Mouse (Mus musculus) brain, embryonic 14.5 days (tissue): ENCODE results near the gene Gnai2. TPM values are rescaled to one million over a fixed set of nuclear protein-coding genes. Genes with fewer than 3 reads are reported as not detected.

Experiments used
- DNase-seq: peaks from one replicate; pipeline ENCODE4 v3.0.0-alpha.2; 2011; ENCODE audit warnings: low read depth
- CTCF ChIP-seq: fragments of 200-500 bp; IDR thresholded peaks from 2 replicates; pipeline ENCODE4 v1.5.1; 2012; ENCODE audit warnings: inconsistent platforms, mild to moderate bottlenecking, moderate library complexity, borderline replicate concordance; ENCODE audit not compliant: insufficient read depth, insufficient read length; ENCODE audit errors: extremely low read depth
- POLR2A ChIP-seq: fragments of 200-500 bp; IDR thresholded peaks from 2 replicates; pipeline ENCODE4 v1.6.1; 2012; ENCODE audit warnings: mild to moderate bottlenecking, inconsistent platforms, borderline replicate concordance; ENCODE audit not compliant: poor library complexity, insufficient read depth, insufficient read length, severe bottlenecking; ENCODE audit errors: extremely low read depth
- polyA plus RNA-seq: library from polyadenylated mRNA; depleted of rRNA; stranded (reverse); fragments of >200 nt; gene quantifications from 2 replicates; pipeline ENCODE4 v1.2.3, GENCODE M21; 2012

The Gnai2 gene
- polyA plus RNA-seq, 1 experiment, result 488 TPM

- DNase-seq, result no peak
Measured at GRCm38 (mm10) chr9:107628721-107629410, 6.3 kb downstream of the Gnai2 start.

DNA sequence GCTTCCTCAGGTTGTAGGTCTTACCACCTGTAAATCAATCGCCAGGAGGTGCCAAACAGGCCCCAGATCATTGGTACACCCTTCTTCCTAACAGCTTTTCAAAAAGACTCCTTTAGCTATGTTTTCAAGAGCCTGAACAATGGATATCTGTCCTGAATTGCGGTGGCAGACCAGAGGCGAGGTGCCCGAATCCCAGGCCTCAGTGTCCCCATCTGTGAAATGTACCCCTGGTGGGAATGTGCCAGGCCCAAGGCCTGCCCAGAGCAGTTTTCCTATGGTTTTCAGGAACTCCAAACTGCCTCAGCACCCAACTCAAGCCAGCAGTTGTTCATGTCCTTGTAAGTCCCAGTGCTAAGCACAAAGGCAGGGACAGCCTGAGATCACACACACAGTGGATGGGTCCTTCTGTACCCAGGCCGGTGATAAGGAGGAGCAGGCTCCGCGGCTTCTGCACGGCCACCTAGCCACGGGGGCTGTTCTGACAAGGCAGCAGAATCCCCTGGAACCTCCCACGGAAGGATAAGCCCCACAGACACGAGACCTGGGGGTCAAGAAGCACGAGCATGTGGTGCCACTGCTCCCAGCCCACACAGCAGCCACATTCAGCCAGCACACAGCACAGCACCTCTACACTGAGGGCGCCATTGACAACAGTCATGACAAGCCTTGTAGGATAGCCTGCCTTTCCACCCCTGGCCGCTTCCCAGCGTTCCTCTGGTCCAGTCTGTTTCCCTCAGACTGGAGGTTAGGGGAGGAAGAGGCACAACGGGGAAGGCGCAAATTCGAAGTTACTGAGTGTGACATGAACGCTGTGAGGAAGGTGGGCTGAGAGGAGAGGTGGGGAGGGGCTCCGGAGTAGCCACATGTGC lies 7.5 kb downstream of the Gnai2 start:
- no peak for TF ChIP-seq POLR2A
- no peak for TF ChIP-seq CTCF

More at GRCm38 (mm10) chr9:107628721-107629410, 6.3 kb downstream of the Gnai2 start:
- TF ChIP-seq POLR2A (no peak), CTCF (no peak)

DNA sequence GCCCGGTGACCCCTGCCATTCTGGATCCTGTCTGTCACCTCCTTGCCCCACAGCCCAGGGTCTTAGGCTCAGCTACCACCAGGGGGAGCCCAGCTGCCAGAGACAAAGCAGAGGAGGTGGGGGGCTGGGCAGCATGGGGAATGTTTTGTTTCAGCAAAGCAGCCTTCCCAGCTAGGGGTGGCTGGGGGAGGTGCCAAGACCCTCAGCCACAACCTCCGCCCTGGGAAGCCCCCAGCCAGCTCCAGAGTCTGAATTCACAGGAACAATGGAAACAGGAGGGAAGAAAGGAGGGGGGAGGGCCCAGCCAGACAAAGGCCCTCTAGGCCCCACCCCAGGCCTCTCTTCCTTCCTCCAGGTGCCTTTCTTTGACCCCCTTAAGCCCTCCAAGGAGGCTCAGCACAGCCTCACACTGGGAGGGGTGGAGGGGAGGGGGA lies 8.3 kb downstream of the Gnai2 start:
- TF ChIP-seq POLR2A, result no peak
- TF ChIP-seq CTCF, result peak; percentile 89
- DNase-seq, result peak; percentile 98

More for the DNA sequence above, 7.5 kb downstream of the Gnai2 start:
- DNase-seq, result peak; percentile 47

- peak; percentile 88 for DNase-seq
- TF ChIP-seq POLR2A, result no peak
- no peak for TF ChIP-seq CTCF
Measured at GRCm38 (mm10) chr9:107626158-107626843, 8.9 kb downstream of the Gnai2 start.

DNA sequence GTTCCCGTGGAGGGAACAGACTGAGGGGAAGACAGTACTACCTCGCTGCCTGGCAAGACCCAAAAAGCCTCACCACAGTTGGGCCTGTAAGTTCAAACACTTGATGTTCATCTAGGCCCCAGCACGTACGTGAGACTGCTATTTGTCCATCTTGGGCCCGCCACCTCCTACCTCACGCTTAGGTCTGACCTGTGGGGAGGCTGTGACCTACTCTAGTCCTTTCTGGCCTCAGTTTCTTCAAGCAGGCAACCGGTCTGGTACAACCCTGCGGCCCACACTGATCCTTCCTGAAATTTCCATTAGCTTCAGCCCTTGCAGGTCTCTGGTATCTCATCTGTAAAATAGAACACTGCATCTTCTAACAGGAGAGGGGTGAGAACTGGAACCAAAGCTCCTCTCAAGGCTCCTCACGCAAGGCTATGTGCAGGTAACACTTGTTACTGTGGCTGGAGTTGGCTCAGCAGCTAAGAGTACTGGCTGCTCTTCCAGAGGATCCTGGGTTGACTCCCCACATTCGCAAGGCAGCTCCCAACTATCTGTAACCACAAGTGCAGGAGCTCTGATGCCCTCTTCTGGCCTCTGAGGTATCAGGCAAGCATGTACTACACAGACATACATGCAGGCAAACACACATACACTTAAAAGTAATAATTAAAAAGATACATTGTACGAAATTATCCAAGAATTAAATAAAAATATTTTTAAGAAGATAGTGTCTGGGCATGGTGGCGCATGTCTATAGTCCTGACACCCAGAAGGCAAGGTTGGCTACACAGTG lies 9.6 kb downstream of the Gnai2 start:
- no peak for TF ChIP-seq POLR2A
- peak; percentile 28; the same call in 1 of the 2 replicates for TF ChIP-seq CTCF

GRCm38 (mm10) chr9:107624951-107625350 lies 10.2 kb downstream of the Gnai2 start:
- TF ChIP-seq POLR2A, result no peak

More for the DNA sequence above, 9.6 kb downstream of the Gnai2 start:
- peak; percentile 53 for DNase-seq

GRCm38 (mm10) chr9:107624539-107624938 lies 10.6 kb downstream of the Gnai2 start:
- no peak for TF ChIP-seq POLR2A
- no peak for TF ChIP-seq CTCF
- DNase-seq, result no peak

More at GRCm38 (mm10) chr9:107624951-107625350, 10.2 kb downstream of the Gnai2 start:
- DNase-seq, result no peak

GRCm38 (mm10) chr9:107620954-107621353 lies 14.2 kb downstream of the Gnai2 start:
- TF ChIP-seq POLR2A (no peak), CTCF (no peak)
- DNase-seq, result no peak

DNA sequence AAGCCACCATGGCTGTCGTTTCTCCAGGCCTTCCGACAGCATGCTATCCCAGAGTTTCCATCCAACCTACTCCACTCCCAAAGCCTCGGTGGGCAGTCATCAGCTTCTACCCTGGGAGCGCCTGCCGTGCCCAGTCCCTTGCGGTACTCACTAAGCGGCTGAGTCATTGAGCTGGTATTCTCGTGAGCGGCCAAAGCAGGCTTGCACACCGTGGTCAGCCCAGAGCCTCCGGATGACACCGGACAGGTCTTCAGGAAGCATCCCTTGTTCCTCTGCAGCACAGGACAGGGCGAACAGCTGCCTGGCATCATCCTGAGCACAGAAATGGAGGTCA lies 15.7 kb downstream of the Gnai2 start:
- TF ChIP-seq POLR2A, result no peak
- TF ChIP-seq CTCF, result no peak
- DNase-seq, result no peak

DNA sequence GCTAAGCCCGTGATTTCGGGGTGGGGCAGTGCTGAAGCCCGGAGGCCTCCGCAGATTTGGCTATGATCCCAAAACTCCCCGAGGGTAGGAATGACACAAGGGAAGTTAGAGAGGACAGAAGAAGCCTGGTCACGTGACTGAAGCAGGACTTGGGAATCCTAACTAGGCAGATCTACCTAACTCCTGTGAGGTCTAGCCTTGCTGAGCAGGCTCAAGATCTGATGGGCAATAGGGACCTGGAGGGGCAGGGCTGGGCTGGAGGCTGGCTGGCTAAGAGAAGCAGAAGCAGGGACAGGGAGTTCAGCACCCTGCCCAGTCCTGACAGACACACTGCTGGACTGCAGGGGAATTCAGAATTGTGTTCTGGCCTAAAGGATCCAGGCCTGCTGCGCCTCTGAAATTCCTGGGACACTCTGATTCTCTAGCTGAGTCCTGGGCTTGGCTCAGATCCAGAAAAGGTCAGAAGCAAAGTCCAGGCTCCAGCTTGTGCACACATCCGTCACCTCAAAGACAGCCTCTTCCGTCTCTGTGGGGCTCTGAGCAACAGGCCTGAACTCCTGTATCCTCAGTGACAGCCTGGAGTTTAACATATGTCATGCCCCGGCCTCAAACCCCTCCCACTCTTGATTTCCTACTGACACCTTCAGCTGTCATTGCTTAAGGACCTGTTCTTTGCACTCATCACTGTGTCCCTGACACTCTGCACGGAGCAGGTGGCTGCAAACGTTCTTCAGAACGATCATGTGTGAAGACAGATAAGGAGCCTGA lies 16.2 kb downstream of the Gnai2 start:
- no peak for TF ChIP-seq CTCF
- no peak for TF ChIP-seq POLR2A
- DNase-seq, result peak; percentile 79
